Mouse (Mus musculus) myocyte (in vitro differentiated cells): ENCODE data around the gene Macrod1.

Experiments used
- POLR2A ChIP-seq: IDR thresholded peaks from one replicate; pipeline ENCODE4 v1.6.1; 2011; ENCODE audit warnings: low read depth, mild to moderate bottlenecking, control low read depth, moderate library complexity; ENCODE audit not compliant: insufficient read length
- REST ChIP-seq: IDR thresholded peaks from one replicate; pipeline ENCODE4 v1.6.1; 2011; ENCODE audit warnings: mild to moderate bottlenecking, control low read depth, moderate library complexity; ENCODE audit not compliant: insufficient read depth, insufficient read length

DNA sequence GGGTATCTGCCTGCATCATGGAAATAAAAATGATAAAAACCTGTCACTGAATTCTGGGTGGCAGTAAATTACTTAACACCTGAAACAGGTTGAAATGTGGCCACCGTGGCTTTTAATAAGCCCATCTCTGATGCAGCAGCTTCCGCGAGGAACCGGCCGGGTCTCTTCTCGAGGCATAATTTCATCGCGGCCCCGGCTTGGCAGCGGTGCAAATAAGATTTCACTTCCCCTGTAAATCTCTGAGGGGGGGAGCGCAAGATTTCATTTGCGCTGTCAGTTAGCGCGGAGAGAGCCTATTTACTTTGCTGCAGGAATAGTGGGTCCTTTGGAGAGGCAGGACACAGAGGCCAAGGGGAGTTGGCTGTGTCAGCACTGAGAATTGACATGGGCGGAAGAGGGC, 28.1 kb downstream of the Macrod1 start:
- no peak for TF ChIP-seq REST
- TF ChIP-seq POLR2A: no peak
